Mouse (Mus musculus) ES-E14 (cell line): ENCODE results near the gene Dlgap1. TPM values are rescaled to one million over a fixed set of nuclear protein-coding genes. Genes with fewer than 3 reads are reported as not detected.
A peak's percentile ranks its signal among the peaks of the same experiment; 100 is the strongest.
"Not testable (repeated sequence)": the region's sequence is repeated elsewhere in the genome, so short reads cannot be mapped to it uniquely, and the experiment has no call there.

Experiments
- DNase-seq: peaks from one replicate; pipeline ENCODE4 v3.0.0-alpha.2; 2013; ENCODE audit warnings: low read depth, low spot score
- H3K27ac ChIP-seq: 2 replicates; pipeline ENCODE4 v1.5.1; 2012; ENCODE audit warnings: low read depth, mild to moderate bottlenecking, low read length, moderate library complexity, mixed read lengths; ENCODE audit not compliant: poor library complexity, insufficient read depth, severe bottlenecking
- H3K36me3 ChIP-seq: 2 replicates; pipeline ENCODE4 v1.6.1; 2012; ENCODE audit warnings: mild to moderate bottlenecking, low read length, moderate library complexity, mixed read lengths; ENCODE audit not compliant: control insufficient read depth, poor library complexity, insufficient read depth, severe bottlenecking
- H3K4me1 ChIP-seq, 2 experiments: fragments of 150-350 bp in 1 of 2; sonication (generic) in 1 of 2; 2 replicates each; pipeline ENCODE4 v1.6.1; 2012; ENCODE audit warnings: low read length in 2 of 2, mild to moderate bottlenecking in 1 of 2, mixed read lengths in 1 of 2; ENCODE audit not compliant: control insufficient read depth in 2 of 2, insufficient read depth in 2 of 2, poor library complexity in 1 of 2
- H3K4me3 ChIP-seq, 2 experiments: fragments of 150-350 bp in 1 of 2; sonication (generic) in 1 of 2; 2 replicates each; pipeline ENCODE4 v1.5.1; 2012; ENCODE audit warnings: low read length in 2 of 2, low read depth in 1 of 2, mild to moderate bottlenecking in 1 of 2, mixed read lengths in 1 of 2; ENCODE audit not compliant: insufficient read depth in 1 of 2, poor library complexity in 1 of 2, severe bottlenecking in 1 of 2
- H3K9ac ChIP-seq: 2 replicates; pipeline ENCODE4 v1.6.1; 2012; ENCODE audit warnings: low read depth, mild to moderate bottlenecking, low read length, mixed read lengths; ENCODE audit not compliant: poor library complexity, insufficient read depth, severe bottlenecking
- H3K9me3 ChIP-seq: fragments of 150-350 bp; sonication (generic); 2 replicates; pipeline ENCODE4 v1.6.1; 2012; ENCODE audit warnings: low read depth, mild to moderate bottlenecking, low read length; ENCODE audit not compliant: control insufficient read depth, insufficient read depth
- CHD2 ChIP-seq: IDR thresholded peaks from 2 replicates; pipeline ENCODE4 v1.6.1; 2014; ENCODE audit warnings: mild to moderate bottlenecking, low read depth, low read length, inconsistent platforms
- HCFC1 ChIP-seq: IDR thresholded peaks from 2 replicates; pipeline ENCODE4 v1.6.1; 2012; ENCODE audit warnings: low read length, inconsistent platforms, borderline replicate concordance; ENCODE audit not compliant: insufficient read depth
- MAFK ChIP-seq: IDR thresholded peaks from 2 replicates; pipeline ENCODE4 v1.6.1; 2014; ENCODE audit warnings: mild to moderate bottlenecking, low read depth, low read length, inconsistent platforms; ENCODE audit not compliant: insufficient read depth
- ZC3H11A ChIP-seq: IDR thresholded peaks from 2 replicates; pipeline ENCODE4 v1.6.1; 2012; ENCODE audit warnings: low read depth, mild to moderate bottlenecking, inconsistent platforms, low read length, borderline replicate concordance
- ZNF384 ChIP-seq: IDR thresholded peaks from 2 replicates; pipeline ENCODE4 v1.6.1; 2012; ENCODE audit warnings: low read depth, low read length, inconsistent platforms
- in situ Hi-C, 2 experiments: fragments of 600-800 bp; cut with MboI; formaldehyde crosslinking; loops; one replicate each; pipeline ENCODE4 v1.15.1; 2025; ENCODE audit warnings: low sequenced_read_pairs in 2 of 2, inconsistent platforms in 1 of 2; ENCODE audit not compliant: unreplicated experiment in 2 of 2
- total RNA-seq: library from RNA; depleted of rRNA; stranded (reverse); fragments of 300-350 nt; gene quantifications from 2 replicates; pipeline ENCODE4 v1.2.3, GENCODE M21; 2012

The Dlgap1 gene
- total RNA-seq, 1 experiment = 0.94 TPM

DNA sequence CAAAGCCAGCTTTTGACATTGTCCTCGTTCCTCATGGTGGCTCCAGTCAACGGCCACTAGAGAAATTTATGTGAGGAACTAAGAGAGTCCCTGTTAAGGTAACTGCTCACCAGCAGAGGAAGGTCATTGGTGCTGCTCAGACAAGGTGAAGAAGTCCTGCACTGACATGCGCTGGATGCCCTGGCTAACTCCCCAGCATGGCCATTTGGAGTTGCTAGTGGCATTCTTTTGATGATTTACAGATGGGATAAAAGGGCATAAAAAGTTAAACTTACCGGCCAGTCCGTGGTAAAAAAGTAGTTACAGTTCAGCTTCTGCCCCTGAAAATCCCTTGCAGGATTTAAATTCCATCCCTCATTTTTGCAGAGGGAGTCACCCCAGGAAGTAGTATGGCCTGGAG lies 841.9 kb downstream of the Dlgap1 start:
- TF ChIP-seq CHD2 = no peak
- no peak for DNase-seq
- in situ Hi-C loops = no loop called here

DNA sequence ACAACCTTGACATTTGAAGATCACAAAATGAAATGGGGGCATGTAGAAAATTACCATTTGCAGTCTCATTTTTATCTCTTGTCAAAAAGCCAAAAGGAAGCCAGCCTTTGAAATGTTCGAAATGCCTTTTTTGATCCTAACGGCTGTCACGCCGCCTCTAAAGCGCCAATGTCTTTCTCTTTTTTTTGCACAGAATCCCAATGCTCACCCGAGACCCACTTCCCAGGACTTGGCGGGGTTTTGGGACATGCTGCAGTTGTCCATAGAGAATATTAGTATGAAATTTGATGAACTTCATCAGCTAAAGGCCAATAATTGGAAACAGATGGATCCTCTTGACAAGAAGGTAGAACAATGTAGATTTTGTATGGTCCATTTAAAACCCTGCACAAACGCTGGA lies 846.1 kb downstream of the Dlgap1 start:
- TF ChIP-seq MAFK = no peak
- TF ChIP-seq ZC3H11A = no peak
- no peak for TF ChIP-seq ZNF384
- TF ChIP-seq HCFC1 = no peak
- no peak for TF ChIP-seq CHD2
- no peaks in the 10 kb centered on the region for H3K9me3 ChIP-seq
- H3K36me3 ChIP-seq = no peaks in the 10 kb centered on the region
- peaks cover 2 to 8% of the 10 kb centered on the region in 2 experiments; a peak in 2 of 4 replicates for H3K4me1 ChIP-seq
- no peak overlapping the region for H3K27ac ChIP-seq
- H3K9ac ChIP-seq = no peak overlapping the region
- no peak for DNase-seq
- in situ Hi-C loops = no loop called here
- H3K4me3 ChIP-seq = no peak overlapping the region

More for the DNA sequence above, 841.9 kb downstream of the Dlgap1 start:
- Histone ChIP-seq H3K9me3 (no peaks in the 10 kb centered on the region), H3K36me3 (no peaks in the 10 kb centered on the region), H3K4me3 (no peak overlapping the region), H3K4me1 (peaks cover 3 to 26% of the 10 kb centered on the region in 2 experiments; a peak in 1 of 4 replicates), H3K27ac (no peak overlapping the region), H3K9ac (no peak overlapping the region)

DNA sequence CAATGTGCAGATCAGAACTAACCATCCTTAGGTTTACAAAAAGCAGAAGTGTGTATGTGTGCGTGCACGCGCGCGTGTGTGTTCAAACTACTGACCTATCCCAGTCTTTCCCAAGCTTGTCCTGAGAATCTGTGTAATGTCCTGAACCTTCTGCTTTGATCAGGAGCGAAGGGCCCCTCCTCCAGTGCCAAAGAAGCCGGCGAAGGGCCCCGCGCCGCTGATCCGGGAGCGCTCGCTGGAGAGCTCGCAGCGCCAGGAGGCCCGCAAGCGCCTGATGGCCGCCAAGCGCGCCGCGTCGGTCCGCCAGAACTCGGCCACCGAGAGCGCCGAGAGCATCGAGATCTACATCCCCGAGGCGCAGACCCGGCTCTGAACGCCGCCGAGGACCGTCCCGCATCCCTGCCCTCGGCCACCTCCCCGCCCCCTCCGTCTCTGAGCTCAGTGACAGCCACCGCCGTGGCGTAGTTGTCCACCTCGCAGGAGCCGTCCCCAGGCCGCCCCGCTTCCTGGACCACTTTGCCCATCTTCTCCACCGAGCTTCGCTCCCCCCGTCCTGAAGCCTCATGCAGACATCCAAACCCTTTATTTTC lies 849.1 kb downstream of the Dlgap1 start:
- Histone ChIP-seq H3K27ac (no peak overlapping the region), H3K4me1 (peaks cover 2 to 4% of the 10 kb centered on the region in 2 experiments; a peak in 2 of 4 replicates), H3K9ac (peak overlapping the region; percentile 68), H3K4me3 (peak overlapping the region; percentile 63 to 75), H3K36me3 (no peaks in the 10 kb centered on the region), H3K9me3 (no peaks in the 10 kb centered on the region)
- in situ Hi-C loops = no loop called here
- no peak for DNase-seq
- TF ChIP-seq CHD2 = no peak
- no peak for TF ChIP-seq HCFC1
- no peak for TF ChIP-seq MAFK
- no peak for TF ChIP-seq ZNF384

DNA sequence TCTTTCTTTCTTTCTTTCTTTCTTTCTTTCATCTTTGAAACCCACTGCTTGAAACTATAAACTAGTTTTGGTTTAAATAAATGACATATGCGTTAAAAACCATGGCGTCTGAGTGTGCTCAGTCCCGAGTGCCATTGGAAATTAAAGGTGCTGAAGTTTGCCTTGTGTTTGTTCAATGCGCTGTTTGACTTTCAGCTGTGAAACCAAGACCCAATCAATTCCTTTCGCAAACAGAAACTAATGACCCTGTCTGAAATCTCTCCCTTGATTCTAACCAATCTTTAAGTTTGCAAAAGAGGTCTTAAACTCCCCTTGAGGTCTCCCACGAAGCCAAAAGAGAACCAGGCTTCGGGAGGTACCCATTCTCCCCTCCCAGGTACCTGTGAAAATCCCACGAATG lies 854.2 kb downstream of the Dlgap1 start:
- H3K9me3 ChIP-seq = no peaks in the 10 kb centered on the region
- in situ Hi-C loops = no loop called here
- H3K9ac ChIP-seq = peak overlapping the region; percentile 19; the same call in 1 of the 2 replicates
- peak overlapping the region; percentile 31 to 35 for H3K4me3 ChIP-seq
- peaks cover 2 to 15% of the 10 kb centered on the region in 2 experiments; a peak in 3 of 4 replicates for H3K4me1 ChIP-seq
- no peak for DNase-seq
- H3K27ac ChIP-seq = no peak overlapping the region
- H3K36me3 ChIP-seq = no peaks in the 10 kb centered on the region
- TF ChIP-seq HCFC1 (no peak), ZC3H11A (no peak), CHD2 (no peak), ZNF384 (no peak), MAFK (no peak)

DNA sequence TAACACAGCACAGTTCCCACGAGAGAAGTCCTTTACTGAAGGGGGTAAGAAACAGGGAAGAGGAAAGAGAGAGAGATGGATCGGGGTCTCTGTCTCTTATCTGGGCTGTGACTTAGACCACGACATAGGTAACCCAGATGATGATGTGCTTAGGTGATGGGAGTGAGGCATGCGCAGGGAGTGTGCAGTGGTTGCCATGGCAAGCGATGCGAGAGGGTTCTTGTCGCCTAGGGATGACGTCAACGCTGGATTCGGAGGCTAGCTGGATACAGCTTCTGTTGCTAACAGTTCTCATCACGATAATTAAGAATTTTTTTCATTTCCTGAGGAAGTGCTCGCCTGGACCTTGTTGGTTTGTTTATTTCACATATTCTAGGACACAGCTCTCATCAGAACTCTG lies 857.4 kb downstream of the Dlgap1 start:
- peaks cover 9 to 15% of the 10 kb centered on the region in 2 experiments for H3K4me1 ChIP-seq
- peak overlapping the region in 1 of 2 experiments; percentile 25; a peak in 1 of 4 replicates for H3K4me3 ChIP-seq
- peak overlapping the region; percentile 17; the same call in 1 of the 2 replicates for H3K9ac ChIP-seq
- DNase-seq = no peak
- in situ Hi-C loops = no loop called here
- no peak for TF ChIP-seq ZNF384
- TF ChIP-seq CHD2 = no peak
- TF ChIP-seq HCFC1 = no peak
- no peak overlapping the region; the same call in 1 of the 2 replicates for H3K27ac ChIP-seq
- no peaks in the 10 kb centered on the region for H3K36me3 ChIP-seq
- no peaks in the 10 kb centered on the region for H3K9me3 ChIP-seq

DNA sequence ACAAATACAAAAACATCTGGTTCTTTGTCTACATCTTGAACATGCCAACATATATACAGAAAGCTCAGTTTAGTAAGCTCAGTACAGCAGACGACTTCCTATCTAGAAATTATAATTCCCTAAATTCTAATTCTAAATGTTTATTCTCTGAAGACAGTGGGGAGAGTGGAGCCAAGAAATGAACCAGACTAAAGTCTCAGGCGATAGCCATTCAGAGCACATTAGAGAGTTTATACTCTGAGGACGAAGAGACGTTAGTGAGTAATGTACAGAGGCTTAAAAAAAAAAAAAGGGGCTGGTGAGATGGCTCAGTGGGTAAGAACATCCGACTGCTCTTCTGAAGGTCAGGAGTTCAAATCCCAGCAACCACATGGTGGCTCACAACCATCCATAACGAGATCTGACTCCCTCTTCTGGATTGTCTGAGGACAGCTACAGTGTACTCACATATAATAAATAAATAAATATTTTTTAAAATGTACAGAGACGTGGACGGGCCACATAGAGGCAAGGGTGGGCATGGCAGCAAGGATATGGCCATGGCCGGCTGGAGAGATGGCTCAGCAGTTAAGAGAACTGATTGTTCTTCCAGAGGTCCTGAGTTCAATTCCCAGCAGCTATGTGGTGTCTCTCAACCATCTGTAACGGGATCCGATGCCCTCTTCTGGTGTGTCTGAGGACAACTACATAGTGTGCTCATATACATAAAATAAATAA lies 858.7 kb downstream of the Dlgap1 start:
- peaks cover 9 to 20% of the 10 kb centered on the region in 2 experiments for H3K4me1 ChIP-seq
- H3K9me3 ChIP-seq, in situ Hi-C loops, H3K36me3 ChIP-seq, DNase-seq: not testable (repeated sequence)
- peak overlapping the region; percentile 53; the same call in 1 of the 2 replicates for H3K9ac ChIP-seq
- H3K4me3 ChIP-seq = peak overlapping the region in 1 of 2 experiments; percentile 19; a peak in 1 of 4 replicates
- peak overlapping the region; percentile 100 for H3K27ac ChIP-seq
